Comparison of ENCODE assay signal across 9 mouse cellular contexts in the genomic region with DNA sequence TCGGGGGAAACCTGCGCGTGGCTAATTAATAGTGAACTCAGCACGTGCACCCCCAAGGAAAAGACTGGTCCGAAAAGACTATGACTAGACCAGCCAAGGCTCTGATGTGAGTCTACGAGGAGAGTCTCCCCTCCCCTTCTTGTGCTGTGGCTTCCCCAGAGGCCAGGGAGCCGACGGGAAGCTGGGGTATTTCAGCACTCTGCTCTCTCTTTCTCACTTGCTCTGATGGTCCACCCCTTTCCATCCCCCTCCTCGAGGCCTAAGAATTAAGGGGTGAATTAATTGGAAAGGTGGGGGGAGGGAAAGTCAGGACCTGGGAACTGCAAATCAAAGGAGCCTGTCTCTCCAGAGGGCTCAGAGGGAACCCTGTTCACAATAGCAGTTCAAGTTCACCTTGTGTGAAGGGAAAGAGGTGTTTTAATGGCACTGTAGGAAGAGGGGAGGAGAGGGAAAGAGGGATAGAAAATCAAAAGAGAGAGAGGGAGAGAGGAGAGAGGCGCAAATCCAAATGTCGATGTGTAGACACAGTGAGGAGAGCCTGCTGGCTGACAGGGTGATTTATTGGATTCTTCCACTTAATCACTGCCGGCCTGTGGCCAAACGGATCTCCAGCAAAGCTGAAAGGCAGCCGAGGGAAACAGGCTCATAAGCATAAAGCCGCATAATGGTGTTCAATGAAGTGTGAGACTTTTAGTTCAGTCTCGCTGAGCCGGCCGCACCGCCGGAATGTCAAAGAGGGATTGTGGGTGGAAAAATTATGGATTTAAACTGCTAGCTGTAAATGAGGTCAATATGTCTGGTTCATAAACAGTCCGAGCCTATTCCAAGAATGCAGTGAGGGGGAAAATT.
DNase-seq lines count a peak whose midpoint lies in the region; ATAC-seq and TF ChIP-seq lines count a peak whose summit lies in the region.
"Had no signal": no experiment of that assay in that cellular context is flagged by ENCODE, and none has a peak within 500 bp of the region (broad histone marks: within the 10 kb centered on the region; RNA-seq: fewer than 3 reads in every experiment).

No protein-coding gene starts in this region.

- WGBS in lung, embryonic 15.5 days, result 7% methylated on average over 21 of the region's 21 CpGs

- peaks cover 22% of the 10 kb centered on the region for H3K4me1 ChIP-seq in lung, embryonic 15.5 days
- H3K4me1 ChIP-seq in cortical plate, adult 2 months (ENCODE audit: control insufficient read depth, insufficient read depth, low read length), result no peaks in the 10 kb centered on the region
- H3K4me1 ChIP-seq: liver, embryonic 15.5 days had no signal

- TF ChIP-seq POLR2A in cortical plate, adult 2 months (IDR thresholded peaks at IDR 0.05; ENCODE audit: extremely low read depth, insufficient read depth, low read length), result no peak

- H3K36me3 ChIP-seq in lung, embryonic 15.5 days, result no peaks in the 10 kb centered on the region
- H3K36me3 ChIP-seq: liver, embryonic 15.5 days had no signal

- no peak for TF ChIP-seq CTCF in cortical plate, adult 2 months (IDR thresholded peaks at IDR 0.05; ENCODE audit: extremely low read depth, insufficient read depth, low read length)

- H3K27me3 ChIP-seq in lung, embryonic 15.5 days, result peaks cover 4% of the 10 kb centered on the region

- peak; percentile 29; the same call in 1 of the 2 replicates for ATAC-seq in lung, embryonic 15.5 days (ENCODE audit: borderline replicate concordance, extremely low read depth, low FRiP score, low TSS enrichment)

- peak overlapping the region; percentile 55 for H3K4me2 ChIP-seq in lung, embryonic 15.5 days
- H3K4me2 ChIP-seq: liver, embryonic 15.5 days had no signal

- no peak for DNase-seq in lung, adult 18-20 months
- DNase-seq in heart, postnatal 14 days, result peak; percentile 4 to 9
- DNase-seq in kidney, postnatal 4 days, result peak; percentile 77 to 84
- peak; percentile 8 for DNase-seq in lung, postnatal 14 days
- peak; percentile 39 for DNase-seq in right cerebral cortex, postnatal 25 days
- no peak for DNase-seq in spleen, postnatal 14 days (ENCODE audit: low spot score in 2 of 2)

- H3K9ac ChIP-seq in lung, embryonic 15.5 days, result no peak overlapping the region
- H3K9ac ChIP-seq: liver, embryonic 15.5 days had no signal

- intact Hi-C loops in heart, postnatal 14 days (cut with DNase I), result no loop called here

- no peak overlapping the region for H3K27ac ChIP-seq in lung, embryonic 15.5 days
- H3K27ac ChIP-seq in cortical plate, adult 2 months (ENCODE audit: insufficient read depth, low read length), result no peak overlapping the region
- H3K27ac ChIP-seq: liver, embryonic 15.5 days had no signal

- no peaks in the 10 kb centered on the region for H3K9me3 ChIP-seq in lung, embryonic 15.5 days
- H3K9me3 ChIP-seq: liver, embryonic 15.5 days had no signal

- H3K4me3 ChIP-seq in lung, embryonic 15.5 days, result peak overlapping the region; percentile 24
- H3K4me3 ChIP-seq in cortical plate, adult 2 months (ENCODE audit: insufficient read depth, low read length), result peak overlapping the region; percentile 26; the same call in 1 of the 2 replicates
- H3K4me3 ChIP-seq: liver, embryonic 15.5 days had no signal

Comparison
In these comparisons a context has a peak if more than half of its experiments do, and no peak if none do; other contexts are left out.
1. DNase-seq: peak in heart, postnatal 14 days (2 of 2), kidney, postnatal 4 days (2 of 2), lung, postnatal 14 days (single experiment) and right cerebral cortex, postnatal 25 days (single experiment); none in lung, adult 18-20 months (0 of 2) and spleen, postnatal 14 days (0 of 2).